ENCODE assay signal across 8 mouse cellular contexts in the genomic region with DNA sequence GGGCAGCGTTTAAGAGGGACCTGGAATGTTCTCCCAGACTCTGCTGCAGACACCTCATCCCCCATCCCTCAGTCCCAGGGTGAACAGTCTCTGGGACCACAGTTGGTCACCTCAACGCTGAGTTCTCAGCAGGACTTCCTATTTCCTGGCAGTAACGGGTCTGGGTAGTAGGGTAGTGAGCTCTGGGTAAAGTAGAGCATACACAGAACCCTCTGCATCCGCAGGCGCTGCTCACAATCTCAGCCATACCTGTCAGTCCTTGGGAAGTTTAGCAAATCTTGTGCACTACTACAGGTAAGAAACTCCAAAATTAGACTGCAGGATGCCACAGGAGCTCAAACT. TPM values are rescaled to one million over a fixed set of nuclear protein-coding genes. Genes with fewer than 3 reads are reported as not detected.
A peak's percentile ranks its signal among the peaks of the same experiment; 100 is the strongest.
DNase-seq lines count a peak whose midpoint lies in the region; ATAC-seq lines count a peak whose summit lies in the region.

No protein-coding gene starts in this region.

- H3K4me3 ChIP-seq in lung, embryonic 16.5 days (ENCODE audit: low read length): peak overlapping the region; percentile 49
- peak overlapping the region; percentile 93 for H3K4me3 ChIP-seq in limb, embryonic 15.5 days
- H3K4me3 ChIP-seq in stomach, embryonic 14.5 days (ENCODE audit: low read depth, low read length): peak overlapping the region; percentile 75

- no peak for ATAC-seq in lung, embryonic 16.5 days (ENCODE audit: low read depth)
- ATAC-seq in erythroid progenitor cell, adult 5-6 weeks (replicated peaks; ENCODE audit: low FRiP score, poor library complexity, severe bottlenecking): peak; percentile 16; the same call in 1 of the 2 replicates
- no peak for ATAC-seq in limb, embryonic 15.5 days (ENCODE audit: insufficient number of reproducible peaks, low FRiP score, low TSS enrichment, low read depth)
- ATAC-seq in stomach, embryonic 14.5 days (ENCODE audit: insufficient number of reproducible peaks, insufficient read depth, low FRiP score, low read depth): no peak

- peaks cover 13% of the 10 kb centered on the region for H3K4me1 ChIP-seq in lung, embryonic 16.5 days (replicated peaks; ENCODE audit: control insufficient read depth, insufficient read depth, low read length)
- H3K4me1 ChIP-seq in limb, embryonic 15.5 days: peaks cover 21% of the 10 kb centered on the region
- H3K4me1 ChIP-seq in stomach, embryonic 14.5 days (ENCODE audit: control insufficient read depth, insufficient read depth, low read length): peaks cover 10% of the 10 kb centered on the region

- no peak for DNase-seq in lung, postnatal 14 days
- no peak for DNase-seq in B cell, adult 2 months
- no peak for DNase-seq in lung, postnatal 4 days
- DNase-seq in embryo, embryonic 10.5 days (ENCODE audit: low spot score): no peak

- H3K4me2 ChIP-seq in lung, embryonic 16.5 days (ENCODE audit: low read depth, low read length): peak overlapping the region; percentile 74
- H3K4me2 ChIP-seq in limb, embryonic 15.5 days: peak overlapping the region; percentile 70
- H3K4me2 ChIP-seq in stomach, embryonic 14.5 days (replicated peaks; ENCODE audit: low read depth, low read length): peak overlapping the region; percentile 53

- WGBS in lung, embryonic 16.5 days: 2% methylated on average over 5 of the region's 5 CpGs
- WGBS in limb, embryonic 15.5 days: 6% methylated on average over 5 of the region's 5 CpGs
- WGBS in stomach, embryonic 14.5 days: 3% methylated on average over 5 of the region's 5 CpGs

- no peaks in the 10 kb centered on the region for H3K27me3 ChIP-seq in lung, embryonic 16.5 days (ENCODE audit: control insufficient read depth, insufficient read depth, low read depth, low read length)
- no peaks in the 10 kb centered on the region for H3K27me3 ChIP-seq in limb, embryonic 15.5 days
- H3K27me3 ChIP-seq in stomach, embryonic 14.5 days (ENCODE audit: control insufficient read depth, insufficient read depth, low read length): no peaks in the 10 kb centered on the region

- peak overlapping the region; percentile 70 for H3K9ac ChIP-seq in lung, embryonic 16.5 days (ENCODE audit: low read length)
- H3K9ac ChIP-seq in limb, embryonic 15.5 days: peak overlapping the region; percentile 54
- peak overlapping the region; percentile 34 for H3K9ac ChIP-seq in stomach, embryonic 14.5 days (replicated peaks; ENCODE audit: low read depth, low read length)

- peak overlapping the region; percentile 94 for H3K27ac ChIP-seq in lung, embryonic 16.5 days (ENCODE audit: low read length)
- peak overlapping the region; percentile 96 for H3K27ac ChIP-seq in limb, embryonic 15.5 days
- peak overlapping the region; percentile 83 for H3K27ac ChIP-seq in stomach, embryonic 14.5 days (ENCODE audit: low read length)

- no peaks in the 10 kb centered on the region for H3K9me3 ChIP-seq in lung, embryonic 16.5 days (ENCODE audit: control insufficient read depth, low read length)
- no peaks in the 10 kb centered on the region for H3K9me3 ChIP-seq in limb, embryonic 15.5 days
- H3K9me3 ChIP-seq in stomach, embryonic 14.5 days (ENCODE audit: control insufficient read depth, low read depth, low read length): no peaks in the 10 kb centered on the region

- peaks cover 3% of the 10 kb centered on the region; the same call in 1 of the 2 replicates for H3K36me3 ChIP-seq in lung, embryonic 16.5 days (ENCODE audit: control insufficient read depth, insufficient read depth, low read length)
- 0 out of 2 replicates have a peak, but pooled peaks cover 10% of the 10 kb centered on the region for H3K36me3 ChIP-seq in limb, embryonic 15.5 days
- H3K36me3 ChIP-seq in stomach, embryonic 14.5 days (ENCODE audit: control insufficient read depth, insufficient read depth, low read length): no peaks in the 10 kb centered on the region

RNA-seq across cellular contexts. Expression of gene Brf1, which starts 0.6 kb away (rescaled TPM):
- polyA plus RNA-seq in lung, embryonic 16.5 days (2015; fragmentation: Nextera tagmentation; extraction: Ambion mirVana): 55.5 TPM in 2 replicates
- total RNA-seq in erythroid progenitor cell, adult 5-6 weeks (2015; ENCODE audit: low replicate concordance): 55.1 and 57.4 TPM in 2 replicates
- 172 and 200 TPM in 2 replicates for total RNA-seq in erythroid progenitor cell, adult 5-6 weeks (2017; ENCODE audit: low replicate concordance)
- 57.1 and 61.7 TPM in 2 replicates for polyA plus RNA-seq in limb, embryonic 15.5 days (2015; fragmentation: Nextera tagmentation; extraction: Ambion mirVana)
- polyA plus RNA-seq in stomach, embryonic 14.5 days (2014; fragmentation: Nextera tagmentation; extraction: Ambion mirVana): 70.3 and 71.5 TPM in 2 replicates

RNA-seq across cellular contexts. Expression of gene Pacs2, which starts 13.2 kb away (rescaled TPM):
- polyA plus RNA-seq in lung, embryonic 16.5 days (2015; fragmentation: Nextera tagmentation; extraction: Ambion mirVana): 10.5 and 12.2 TPM in 2 replicates
- 68.3 and 88.3 TPM in 2 replicates for total RNA-seq in erythroid progenitor cell, adult 5-6 weeks (2015; ENCODE audit: low replicate concordance)
- 44.9 and 45.7 TPM in 2 replicates for total RNA-seq in erythroid progenitor cell, adult 5-6 weeks (2017; ENCODE audit: low replicate concordance)
- polyA plus RNA-seq in limb, embryonic 15.5 days (2015; fragmentation: Nextera tagmentation; extraction: Ambion mirVana): 12.9 and 13.8 TPM in 2 replicates
- 16.5 and 17.1 TPM in 2 replicates for polyA plus RNA-seq in stomach, embryonic 14.5 days (2014; fragmentation: Nextera tagmentation; extraction: Ambion mirVana)

RNA-seq across cellular contexts. Expression of gene Btbd6, which starts 24.8 kb away (rescaled TPM):
- 23.8 and 26.2 TPM in 2 replicates for polyA plus RNA-seq in lung, embryonic 16.5 days (2015; fragmentation: Nextera tagmentation; extraction: Ambion mirVana)
- total RNA-seq in erythroid progenitor cell, adult 5-6 weeks (2015; ENCODE audit: low replicate concordance): 0.84 and 3.2 TPM in 2 replicates
- 0.68 and 1.0 TPM in 2 replicates for total RNA-seq in erythroid progenitor cell, adult 5-6 weeks (2017; ENCODE audit: low replicate concordance)
- 25.4 and 26.3 TPM in 2 replicates for polyA plus RNA-seq in limb, embryonic 15.5 days (2015; fragmentation: Nextera tagmentation; extraction: Ambion mirVana)
- 22.5 and 27.0 TPM in 2 replicates for polyA plus RNA-seq in stomach, embryonic 14.5 days (2014; fragmentation: Nextera tagmentation; extraction: Ambion mirVana)

RNA-seq across cellular contexts. Expression of gene Nudt14, which starts 59.2 kb away (rescaled TPM):
- polyA plus RNA-seq in lung, embryonic 16.5 days (2015; fragmentation: Nextera tagmentation; extraction: Ambion mirVana): 109 and 121 TPM in 2 replicates
- total RNA-seq in erythroid progenitor cell, adult 5-6 weeks (2015; ENCODE audit: low replicate concordance): 12.3 TPM in 1 of 2 replicates, not detected in the other
- 2.5 and 3.3 TPM in 2 replicates for total RNA-seq in erythroid progenitor cell, adult 5-6 weeks (2017; ENCODE audit: low replicate concordance)
- 70.5 and 71.2 TPM in 2 replicates for polyA plus RNA-seq in limb, embryonic 15.5 days (2015; fragmentation: Nextera tagmentation; extraction: Ambion mirVana)
- 105 and 125 TPM in 2 replicates for polyA plus RNA-seq in stomach, embryonic 14.5 days (2014; fragmentation: Nextera tagmentation; extraction: Ambion mirVana)
